Mouse (Mus musculus) hindbrain, embryonic 10.5 days (tissue): Measurements from ENCODE around the gene Gm5447. TPM values are rescaled to one million over a fixed set of nuclear protein-coding genes. Genes with fewer than 3 reads are reported as not detected.

ENCODE experiments used
- polyA plus RNA-seq: library from polyadenylated mRNA; unstranded; fragments of >200 nt; fragmentation: Nextera tagmentation; extraction: Ambion mirVana; gene quantifications from 2 replicates; pipeline ENCODE4 v1.2.1, GENCODE M21; 2016

The Gm5447 gene
- polyA plus RNA-seq, 1 experiment from 2014 or later, result not detected

Other genes starting within 250 kb of the Gm5447 start
- not detected in 2 replicates for gene Irf4, start 225.0 kb upstream of the Gm5447 start, polyA plus RNA-seq
- not detected in 2 replicates for gene Hus1b, start 26.4 kb upstream of the Gm5447 start, polyA plus RNA-seq
- 35.3 and 37.4 TPM in 2 replicates for gene Exoc2, start 111 bp upstream of the Gm5447 start, polyA plus RNA-seq